ENCODE assay signal across 10 mouse cellular contexts in the genomic region with DNA sequence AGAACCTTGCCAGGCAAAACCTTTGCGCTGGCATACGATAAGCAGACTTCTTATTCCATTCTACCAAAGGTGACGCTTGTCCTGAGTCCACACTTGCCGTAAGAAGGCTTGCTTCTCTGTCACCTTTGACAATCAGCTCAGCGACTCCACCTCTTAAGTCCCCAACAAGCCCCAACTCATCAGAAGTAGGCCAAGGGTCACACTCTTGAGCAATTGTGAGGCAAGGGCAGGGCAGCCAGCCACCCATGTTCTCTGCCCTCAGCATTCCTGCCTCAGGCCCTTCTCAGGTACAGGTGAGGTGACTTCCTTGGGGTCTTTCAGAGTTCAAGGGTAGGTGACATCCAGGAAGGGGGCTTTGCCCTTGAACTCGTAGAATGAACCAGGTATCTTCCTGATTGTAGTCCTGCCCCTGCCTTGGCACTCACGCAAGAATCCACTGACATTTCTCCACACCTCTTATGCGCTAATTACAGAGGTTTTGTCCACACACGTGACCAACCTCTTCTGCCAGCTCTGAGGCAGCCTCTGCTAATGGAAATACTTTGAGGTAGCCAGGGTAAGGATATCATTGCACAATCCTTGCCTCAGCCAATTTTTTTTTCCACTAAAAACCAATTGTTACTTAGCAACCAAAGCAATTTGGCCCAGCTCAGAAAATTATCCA. TPM values are rescaled to one million over a fixed set of nuclear protein-coding genes. Genes with fewer than 3 reads are reported as not detected.
A peak's percentile ranks its signal among the peaks of the same experiment; 100 is the strongest.
DNase-seq lines count a peak whose midpoint lies in the region; ATAC-seq and TF ChIP-seq lines count a peak whose summit lies in the region.
"Had no signal": no experiment of that assay in that cellular context is flagged by ENCODE, and none has a peak within 500 bp of the region (broad histone marks: within the 10 kb centered on the region; RNA-seq: fewer than 3 reads in every experiment).

No protein-coding gene starts in this region.

- no peak overlapping the region for H3K27ac ChIP-seq in heart, embryonic 12.5 days (ENCODE audit: poor library complexity, severe bottlenecking)
- 0 out of 2 replicates have a peak overlapping the region, but pooled peaks have one; percentile 34 for H3K27ac ChIP-seq in lung, embryonic 16.5 days (ENCODE audit: low read length)
- H3K27ac ChIP-seq in thymus, adult 2 months (ENCODE audit: control insufficient read depth, insufficient read depth, low read length) = no peak overlapping the region
- H3K27ac ChIP-seq: hindbrain, embryonic 10.5 days had no signal

- no peak for TF ChIP-seq POLR2A in thymus, adult 2 months (IDR thresholded peaks at IDR 0.05; ENCODE audit: control insufficient read depth, extremely low read depth, insufficient read depth, low read length, poor library complexity)

- WGBS in heart, embryonic 12.5 days = 82% methylated on average over 9 of the region's 9 CpGs
- WGBS in lung, embryonic 16.5 days = 66% methylated on average over 9 of the region's 9 CpGs
- WGBS in thymus, adult 2 months = 95% methylated on average over 9 of the region's 9 CpGs

- in situ Hi-C loops in Patski (cut with MboI; ENCODE audit: low pct_unique_long_range_greater_than_20kb) = no loop called here

- no peak overlapping the region for H3K9ac ChIP-seq in heart, embryonic 12.5 days
- no peak overlapping the region for H3K9ac ChIP-seq in lung, embryonic 16.5 days (ENCODE audit: low read length)

- no peak for ATAC-seq in heart, embryonic 12.5 days (ENCODE audit: insufficient number of reproducible peaks, low FRiP score)
- ATAC-seq in Patski = peak; percentile 14
- peak; percentile 73 for ATAC-seq in lung, embryonic 16.5 days (ENCODE audit: low read depth)
- ATAC-seq in megakaryocyte-erythroid progenitor cell, adult 5-6 weeks (replicated peaks; ENCODE audit: low FRiP score, low TSS enrichment, poor library complexity, severe bottlenecking) = no peak

- peak; percentile 10 to 24 for DNase-seq in heart, postnatal 14 days
- DNase-seq in 416B (ENCODE audit: low read depth) = peak; percentile 46
- no peak for DNase-seq in Patski (ENCODE audit: low read depth, low spot score)
- DNase-seq in thymus, postnatal 14 days = no peak
- DNase-seq in thymus, adult 2 months = no peak
- DNase-seq: midbrain, embryonic 14.5 days had no signal

- no peak overlapping the region for H3K4me2 ChIP-seq in heart, embryonic 12.5 days
- no peak overlapping the region for H3K4me2 ChIP-seq in lung, embryonic 16.5 days (ENCODE audit: low read depth, low read length)

- POLR2A ChIA-PET in Patski (lab: Charles Lee) = no interaction called here

- no peaks in the 10 kb centered on the region for H3K36me3 ChIP-seq in heart, embryonic 12.5 days
- no peaks in the 10 kb centered on the region for H3K36me3 ChIP-seq in lung, embryonic 16.5 days (ENCODE audit: control insufficient read depth, insufficient read depth, low read length)
- no peaks in the 10 kb centered on the region for H3K36me3 ChIP-seq in thymus, adult 2 months (ENCODE audit: control insufficient read depth, insufficient read depth, low read length)
- H3K36me3 ChIP-seq: hindbrain, embryonic 10.5 days had no signal

- no peaks in the 10 kb centered on the region; the same call in 1 of the 2 replicates for H3K27me3 ChIP-seq in heart, embryonic 12.5 days (replicated peaks)
- H3K27me3 ChIP-seq in Patski = no peaks in the 10 kb centered on the region
- no peaks in the 10 kb centered on the region for H3K27me3 ChIP-seq in lung, embryonic 16.5 days (ENCODE audit: control insufficient read depth, insufficient read depth, low read depth, low read length)
- H3K27me3 ChIP-seq in thymus, adult 2 months (ENCODE audit: control insufficient read depth, insufficient read depth, low read length) = no peaks in the 10 kb centered on the region

- intact Hi-C loops in heart, postnatal 14 days (cut with DNase I) = no loop called here

- no peak for TF ChIP-seq CTCF in Patski (IDR thresholded peaks at IDR 0.05)
- no peak for TF ChIP-seq CTCF in thymus, adult 2 months (IDR thresholded peaks at IDR 0.05; ENCODE audit: borderline replicate concordance, control insufficient read depth, extremely low read depth, insufficient read depth, low read length, poor library complexity)

- CTCF ChIA-PET in Patski (lab: Charles Lee) = interaction anchor here (1.6 kb wide), 1 partner anchor 42 kb away, joined by 3 read pairs; no protein-coding TSS in a partner anchor

- H3K4me1 ChIP-seq in heart, embryonic 12.5 days (replicated peaks) = peaks cover 6% of the 10 kb centered on the region
- no peaks in the 10 kb centered on the region; the same call in 1 of the 2 replicates for H3K4me1 ChIP-seq in lung, embryonic 16.5 days (replicated peaks; ENCODE audit: control insufficient read depth, insufficient read depth, low read length)
- H3K4me1 ChIP-seq in thymus, adult 2 months (replicated peaks; ENCODE audit: control insufficient read depth, insufficient read depth, low read length) = no peaks in the 10 kb centered on the region
- H3K4me1 ChIP-seq: hindbrain, embryonic 10.5 days had no signal

- no peak overlapping the region for H3K4me3 ChIP-seq in heart, embryonic 12.5 days
- no peak overlapping the region for H3K4me3 ChIP-seq in lung, embryonic 16.5 days (ENCODE audit: low read length)
- H3K4me3 ChIP-seq in thymus, adult 2 months (ENCODE audit: control insufficient read depth, insufficient read depth, low read length) = no peak overlapping the region
- H3K4me3 ChIP-seq: hindbrain, embryonic 10.5 days had no signal

- no peaks in the 10 kb centered on the region for H3K9me3 ChIP-seq in heart, embryonic 12.5 days (replicated peaks)
- H3K9me3 ChIP-seq in lung, embryonic 16.5 days (ENCODE audit: control insufficient read depth, low read length) = no peaks in the 10 kb centered on the region
- H3K9me3 ChIP-seq: hindbrain, embryonic 10.5 days had no signal

RNA-seq across cellular contexts. Expression of gene Siah1a, which starts 20.9 kb away (rescaled TPM):
- 10 to 100 TPM; 16.8 to 19.1 TPM for total RNA-seq in heart, postnatal 14 days (2021)
- 38.3 and 40.0 TPM in 2 replicates for polyA plus RNA-seq in heart, embryonic 12.5 days (2016; fragmentation: Nextera tagmentation; extraction: Ambion mirVana)
- 28.8 TPM for polyA plus RNA-seq in Patski (2021)
- polyA plus RNA-seq in lung, embryonic 16.5 days (2015; fragmentation: Nextera tagmentation; extraction: Ambion mirVana) = 31.5 and 39.5 TPM in 2 replicates
- 17.6 and 20.8 TPM in 2 replicates for total RNA-seq in megakaryocyte-erythroid progenitor cell, adult 5-6 weeks (2014; fragmentation: Nextera tagmentation)
- 24.7 and 32.5 TPM in 2 replicates for total RNA-seq in megakaryocyte-erythroid progenitor cell, adult 5-6 weeks (2017)
- 32.6 and 35.7 TPM in 2 replicates for polyA plus RNA-seq in thymus, adult 2 months (2012; rRNA removed)

RNA-seq across cellular contexts. Expression of gene Gm10638, which starts 21.2 kb away (rescaled TPM):
- total RNA-seq in heart, postnatal 14 days (2021) = 1 to 10 TPM; 2.8 to 3.0 TPM
- polyA plus RNA-seq in heart, embryonic 12.5 days (2016; fragmentation: Nextera tagmentation; extraction: Ambion mirVana) = 4.9 and 5.0 TPM in 2 replicates
- 2.4 TPM for polyA plus RNA-seq in Patski (2021)
- polyA plus RNA-seq in lung, embryonic 16.5 days (2015; fragmentation: Nextera tagmentation; extraction: Ambion mirVana) = 2.5 and 3.3 TPM in 2 replicates
- total RNA-seq in megakaryocyte-erythroid progenitor cell, adult 5-6 weeks (2014; fragmentation: Nextera tagmentation) = not detected in 2 replicates
- 4.9 TPM in 1 of 2 replicates, not detected in the other for total RNA-seq in megakaryocyte-erythroid progenitor cell, adult 5-6 weeks (2017)
- 1.8 and 2.2 TPM in 2 replicates for polyA plus RNA-seq in thymus, adult 2 months (2012; rRNA removed)

Comparison
In these comparisons a context has a peak if more than half of its experiments do, and no peak if none do; other contexts are left out.
1. DNase-seq: peak in heart, postnatal 14 days (2 of 2) and 416B (single experiment); none in Patski (single experiment), thymus, postnatal 14 days (single experiment) and thymus, adult 2 months (single experiment).
2. ATAC-seq: peak in Patski (single experiment) and lung, embryonic 16.5 days (single experiment); none in heart, embryonic 12.5 days (single experiment) and megakaryocyte-erythroid progenitor cell, adult 5-6 weeks (single experiment).